Mouse (Mus musculus) lung, embryonic 14.5 days (tissue): ENCODE measurements around the gene Kcng1. TPM values are rescaled to one million over a fixed set of nuclear protein-coding genes. Genes with fewer than 3 reads are reported as not detected.

Experiments
- ATAC-seq: fragments of 200-750 bp; cut with Nextera tagmentation; 2 replicates; pipeline ENCODE4 v1.8.0; 2017; ENCODE audit warnings: mild to moderate bottlenecking, moderate TSS enrichment, moderate library complexity; ENCODE audit not compliant: insufficient read depth
- DNase-seq: peaks from one replicate; pipeline ENCODE4 v3.0.0-alpha.2; 2015
- H3K27ac ChIP-seq: fragments of 300-500 bp; sonication (generic); 2 replicates; pipeline ENCODE4 v1.5.1; 2014; ENCODE audit warnings: low read depth, mild to moderate bottlenecking, moderate library complexity
- H3K27me3 ChIP-seq: fragments of 300-500 bp; sonication (generic); 2 replicates; pipeline ENCODE4 v1.6.1; 2014; ENCODE audit warnings: low read length, control low read depth; ENCODE audit not compliant: insufficient read depth
- H3K36me3 ChIP-seq: fragments of 300-500 bp; sonication (generic); 2 replicates; pipeline ENCODE4 v1.6.1; 2014; ENCODE audit warnings: control low read depth; ENCODE audit not compliant: insufficient read depth
- H3K4me1 ChIP-seq: fragments of 300-500 bp; sonication (generic); 2 replicates; pipeline ENCODE4 v1.6.1; 2014; ENCODE audit warnings: antibody characterized with exemption, control low read depth; ENCODE audit not compliant: insufficient read depth
- H3K4me2 ChIP-seq: fragments of 300-500 bp; sonication (generic); 2 replicates; pipeline ENCODE4 v1.6.1; 2014; ENCODE audit warnings: mild to moderate bottlenecking
- H3K4me3 ChIP-seq: fragments of 300-500 bp; sonication (generic); 2 replicates; pipeline ENCODE4 v1.5.1; 2014; ENCODE audit warnings: low read depth, low read length
- H3K9ac ChIP-seq: fragments of 300-500 bp; sonication (generic); 2 replicates; pipeline ENCODE4 v1.6.1; 2014
- H3K9me3 ChIP-seq: fragments of 300-500 bp; sonication (generic); 2 replicates; pipeline ENCODE4 v1.6.1; 2016; ENCODE audit warnings: low read depth, low read length, control low read depth
- CTCF ChIP-seq: IDR thresholded peaks from 2 replicates; pipeline ENCODE4 v1.5.1; 2016; ENCODE audit warnings: antibody characterized with exemption, low read depth
- WGBS: fragments of 180-500 bp; shearing (Covaris S2); extraction: QIAGEN DNeasy Blood & Tissue Kit; methylation state at CpG from one replicate; pipeline ENCODE4 v1.1.7; 2014; 5-methylcytosine and 5-hydroxymethylcytosine counted together
- polyA plus RNA-seq: library from polyadenylated mRNA; unstranded; fragments of >200 nt; fragmentation: Nextera tagmentation; extraction: Ambion mirVana; gene quantifications from 2 replicates; pipeline ENCODE4 v1.2.1, GENCODE M21; 2014

The Kcng1 gene
- polyA plus RNA-seq, 1 experiment from 2014 or later: 0.83 TPM

DNA sequence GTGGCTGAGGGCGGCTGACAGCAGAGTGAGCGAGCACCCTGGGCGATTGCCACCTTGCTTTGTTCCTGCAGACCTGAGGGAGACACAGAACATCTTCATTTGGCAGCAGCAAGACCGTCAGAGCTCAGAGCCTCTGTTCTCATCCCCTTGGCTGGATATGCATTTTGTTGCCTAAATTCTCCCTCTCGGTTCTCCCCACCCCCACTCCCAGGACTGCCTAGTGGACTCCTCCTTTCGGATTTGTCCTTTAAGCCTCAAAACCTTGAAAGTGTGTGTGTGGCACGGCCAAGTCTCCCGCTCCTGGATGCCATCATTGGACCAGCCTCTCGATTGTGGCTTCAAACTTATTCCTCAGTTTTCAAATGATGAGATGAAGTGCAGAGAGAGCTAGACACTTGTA, 7.5 kb upstream of the Kcng1 start:
- Histone ChIP-seq H3K4me2 (no peak overlapping the region), H3K36me3 (no peaks in the 10 kb centered on the region), H3K4me1 (peaks cover 6% of the 10 kb centered on the region; the same call in 1 of the 2 replicates), H3K27me3 (0 out of 2 replicates have a peak, but pooled peaks cover 4% of the 10 kb centered on the region), H3K9ac (no peak overlapping the region), H3K4me3 (no peak overlapping the region), H3K9me3 (peaks cover 5% of the 10 kb centered on the region), H3K27ac (no peak overlapping the region)
- no peak for TF ChIP-seq CTCF
- ATAC-seq (no peak), DNase-seq (no peak)
- whole genome bisulfite sequencing: 45% methylated on average over 9 of the region's 9 CpGs

DNA sequence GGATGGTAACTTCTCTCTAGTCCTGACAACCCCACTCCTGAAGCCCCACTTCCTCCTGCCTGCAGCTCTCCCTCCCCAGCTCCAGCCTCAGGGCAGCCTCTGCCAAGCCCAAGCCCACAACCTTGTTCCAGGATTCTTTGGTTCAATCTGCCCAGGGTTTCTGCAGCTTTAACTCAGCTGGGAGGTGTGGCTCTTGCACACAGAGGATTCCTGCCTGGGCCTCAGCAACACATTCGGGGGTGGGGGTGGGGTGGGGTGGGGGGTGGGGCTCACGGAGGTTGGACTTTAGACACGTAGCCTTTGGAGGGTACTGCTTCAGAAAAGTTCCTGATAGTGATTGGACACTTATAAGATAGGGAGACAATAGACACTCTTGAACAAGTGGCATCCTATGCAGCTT, 5.5 kb upstream of the Kcng1 start:
- H3K27me3 ChIP-seq: peaks cover 12% of the 10 kb centered on the region
- no peak for TF ChIP-seq CTCF
- H3K36me3 ChIP-seq: no peaks in the 10 kb centered on the region
- WGBS: 13% methylated on average over 3 of the region's 3 CpGs
- ATAC-seq (no peak), DNase-seq (no peak)
- H3K4me3 ChIP-seq: no peak overlapping the region
- H3K4me2 ChIP-seq: no peak overlapping the region
- no peak overlapping the region for H3K9ac ChIP-seq
- H3K4me1 ChIP-seq: peaks cover 1% of the 10 kb centered on the region; the same call in 1 of the 2 replicates
- no peak overlapping the region for H3K27ac ChIP-seq
- peaks cover 5% of the 10 kb centered on the region for H3K9me3 ChIP-seq

DNA sequence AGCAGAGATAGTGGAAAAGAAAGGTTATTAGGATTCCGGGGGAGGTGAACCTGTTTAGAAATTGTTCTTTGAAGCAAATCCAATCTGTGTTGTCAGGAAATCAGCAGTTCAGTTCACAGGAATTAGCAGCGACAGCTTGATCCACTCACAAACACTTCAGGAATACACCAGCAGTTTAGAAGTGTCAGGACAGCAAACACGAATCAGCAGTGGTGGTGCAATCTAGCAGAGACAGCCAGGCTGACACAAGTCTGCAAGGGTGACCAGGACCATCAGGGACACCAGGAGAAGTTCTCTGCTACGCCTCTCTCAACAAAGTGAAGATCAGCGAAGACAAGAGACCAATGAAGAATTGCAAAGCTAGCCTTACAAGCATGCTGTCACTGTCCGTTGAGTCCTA, 3.6 kb upstream of the Kcng1 start:
- H3K4me3 ChIP-seq: no peak overlapping the region
- H3K27me3 ChIP-seq: peaks cover 31% of the 10 kb centered on the region
- H3K36me3 ChIP-seq: no peaks in the 10 kb centered on the region
- H3K4me1 ChIP-seq: peaks cover 3% of the 10 kb centered on the region
- H3K4me2 ChIP-seq: no peak overlapping the region
- 54% methylated on average over 6 of the region's 6 CpGs for WGBS
- no peak for TF ChIP-seq CTCF
- peaks cover 5% of the 10 kb centered on the region; the same call in 1 of the 2 replicates for H3K9me3 ChIP-seq
- ATAC-seq (no peak), DNase-seq (peak; percentile 62)
- H3K27ac ChIP-seq: no peak overlapping the region
- H3K9ac ChIP-seq: no peak overlapping the region

DNA sequence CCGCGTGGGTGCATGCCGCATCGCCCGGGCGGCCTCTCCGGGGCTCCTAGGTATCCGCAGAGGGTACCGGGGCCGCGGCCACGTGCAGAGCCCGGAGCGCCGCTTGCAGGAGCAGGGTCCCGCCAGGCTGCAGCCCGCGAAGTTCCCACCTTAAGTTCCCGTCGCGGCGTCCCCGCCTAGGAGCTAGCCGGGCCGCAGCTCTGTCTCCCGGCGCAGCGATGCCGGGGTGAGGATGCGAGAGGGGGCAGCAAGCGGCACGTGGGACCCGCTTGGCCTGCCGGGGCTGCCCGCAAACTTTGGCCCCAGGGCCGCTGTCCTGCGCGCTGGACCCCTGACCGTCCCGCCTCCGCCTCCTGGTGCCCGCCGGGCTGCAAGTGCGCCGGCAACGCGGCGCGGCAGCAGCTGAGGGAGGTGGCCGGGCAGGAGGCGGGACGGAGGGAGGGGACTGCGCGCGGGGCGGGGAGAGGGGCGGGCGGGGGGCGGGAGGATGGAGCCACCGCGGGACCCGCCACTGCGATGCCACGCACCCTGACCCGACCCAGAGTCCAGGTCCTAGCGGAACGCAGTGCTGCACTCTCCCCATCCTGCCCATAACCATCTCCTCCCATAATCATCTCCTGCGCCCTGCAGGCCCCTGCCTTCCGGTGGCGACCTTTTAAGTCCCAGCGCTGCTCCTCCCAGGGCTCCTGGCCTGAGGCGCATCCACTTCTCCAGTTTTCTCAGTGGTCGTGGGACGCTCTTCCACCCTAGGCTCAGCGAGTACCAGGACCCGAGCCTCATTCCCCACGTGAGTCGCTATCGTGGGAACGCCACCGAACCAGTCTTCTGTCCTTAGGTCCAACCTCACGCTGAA, 581 bp downstream of the Kcng1 start:
- no peak overlapping the region for H3K27ac ChIP-seq
- H3K27me3 ChIP-seq: peaks cover 61% of the 10 kb centered on the region
- no peaks in the 10 kb centered on the region for H3K36me3 ChIP-seq
- WGBS: under 1% methylated on average over 75 of the region's 82 CpGs
- peak overlapping the region; percentile 92 for H3K4me2 ChIP-seq
- H3K4me1 ChIP-seq: peaks cover 3% of the 10 kb centered on the region
- H3K9ac ChIP-seq: peak overlapping the region; percentile 35
- ATAC-seq (peak; percentile 79), DNase-seq (peak; percentile 74)
- H3K9me3 ChIP-seq: peaks cover 4% of the 10 kb centered on the region; the same call in 1 of the 2 replicates
- TF ChIP-seq CTCF: no peak
- H3K4me3 ChIP-seq: peak overlapping the region; percentile 51

DNA sequence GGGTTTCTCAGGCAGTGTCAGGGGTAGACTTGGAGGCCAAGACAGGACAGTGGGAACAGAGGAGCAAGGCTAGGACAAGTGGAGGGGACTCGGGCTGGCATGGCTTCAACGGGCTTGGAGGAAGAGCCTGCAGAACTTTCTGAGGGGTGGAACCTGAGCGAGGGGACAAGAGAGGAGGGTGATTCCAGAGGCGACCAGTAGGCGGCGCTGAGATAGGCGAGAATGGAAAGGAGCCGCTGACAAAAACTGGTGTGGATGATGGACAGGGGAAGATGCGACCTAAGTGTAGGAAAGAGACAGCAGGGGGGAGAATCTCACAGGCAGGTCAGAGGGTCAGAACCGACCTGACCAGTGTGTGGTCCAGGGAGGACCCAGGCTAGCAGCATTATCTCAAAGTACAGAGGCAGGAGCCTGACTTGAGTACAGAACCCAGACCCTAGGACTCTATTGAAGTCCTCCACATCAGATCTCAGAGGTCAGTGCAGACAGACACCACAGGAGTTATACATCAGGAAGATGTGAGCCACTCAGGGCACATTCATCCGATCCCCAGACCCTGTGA, 7.1 kb downstream of the Kcng1 start:
- Histone ChIP-seq H3K36me3 (no peaks in the 10 kb centered on the region), H3K4me2 (no peak overlapping the region), H3K9ac (no peak overlapping the region), H3K27ac (no peak overlapping the region), H3K4me1 (no peaks in the 10 kb centered on the region), H3K9me3 (no peaks in the 10 kb centered on the region), H3K27me3 (peaks cover 46% of the 10 kb centered on the region), H3K4me3 (no peak overlapping the region)
- peak; percentile 90 for TF ChIP-seq CTCF
- ATAC-seq (peak; percentile 24; the same call in 1 of the 2 replicates), DNase-seq (peak; percentile 79)
- WGBS: 7% methylated on average over 11 of the region's 11 CpGs

DNA sequence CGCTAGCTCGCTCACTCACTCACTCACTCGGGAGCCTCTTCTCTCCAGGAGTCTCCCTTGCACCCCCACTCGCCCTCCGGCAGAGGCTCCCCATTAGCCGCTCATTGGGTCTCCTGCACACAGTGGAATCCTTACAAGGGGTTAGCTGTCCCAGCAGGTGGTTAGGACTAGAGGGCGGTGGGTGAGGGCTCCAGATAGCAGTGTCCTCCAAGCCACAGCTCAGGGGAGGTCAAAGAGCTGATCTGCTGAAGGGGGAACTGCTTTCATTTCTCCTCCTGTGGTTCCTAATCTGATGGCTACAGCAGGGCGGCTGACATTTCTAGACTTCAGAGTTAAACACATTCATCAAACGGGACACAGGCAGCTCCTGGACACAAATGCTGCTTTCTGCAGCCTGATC, 8.1 kb downstream of the Kcng1 start:
- Histone ChIP-seq H3K27ac (no peak overlapping the region), H3K27me3 (peaks cover 42% of the 10 kb centered on the region), H3K4me3 (no peak overlapping the region), H3K9ac (no peak overlapping the region), H3K36me3 (no peaks in the 10 kb centered on the region), H3K4me2 (no peak overlapping the region), H3K4me1 (no peaks in the 10 kb centered on the region), H3K9me3 (no peaks in the 10 kb centered on the region)
- 31% methylated on average over 9 of the region's 9 CpGs for WGBS
- ATAC-seq (no peak), DNase-seq (no peak)
- no peak for TF ChIP-seq CTCF

DNA sequence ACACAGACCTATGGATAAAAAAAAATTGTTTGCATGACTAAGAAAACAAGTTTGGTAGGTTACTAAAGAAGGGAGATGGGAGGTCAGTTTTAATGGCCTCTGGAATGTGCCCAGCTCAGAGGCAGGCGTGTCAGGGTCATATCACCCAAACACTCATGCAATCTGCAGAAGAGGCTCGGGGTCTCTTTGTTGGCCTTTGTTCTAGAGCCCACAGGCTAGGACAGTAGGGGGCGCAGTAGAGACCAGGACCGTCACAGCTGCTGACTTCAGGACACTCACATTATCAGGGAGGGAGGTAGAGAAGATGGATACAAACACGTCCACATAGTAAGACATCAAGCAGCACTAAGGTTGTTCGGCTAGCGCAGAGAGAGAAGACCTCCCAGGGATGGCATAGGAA, 13.5 kb downstream of the Kcng1 start:
- no peak for ATAC-seq

More for the DNA sequence above, 13.5 kb downstream of the Kcng1 start:
- WGBS: 23% methylated on average over 7 of the region's 7 CpGs
- peak; percentile 72 for TF ChIP-seq CTCF
- H3K4me2 ChIP-seq: peak overlapping the region; percentile 40
- H3K9ac ChIP-seq: no peak overlapping the region
- H3K4me1 ChIP-seq: no peaks in the 10 kb centered on the region
- DNase-seq: peak; percentile 72
- H3K9me3 ChIP-seq: no peaks in the 10 kb centered on the region
- H3K27me3 ChIP-seq: peaks cover 9% of the 10 kb centered on the region; the same call in 1 of the 2 replicates
- H3K36me3 ChIP-seq: no peaks in the 10 kb centered on the region
- peak overlapping the region; percentile 6; the same call in 1 of the 2 replicates for H3K4me3 ChIP-seq
- no peak overlapping the region for H3K27ac ChIP-seq
